Mouse (Mus musculus): ENCODE data around the gene Tgfbr2. TPM values are rescaled to one million over a fixed set of nuclear protein-coding genes. Genes with fewer than 3 reads are reported as not detected.
"Not testable (repeated sequence)": the region's sequence is repeated elsewhere in the genome, so short reads cannot be mapped to it uniquely, and the experiment has no call there.

The Tgfbr2 gene
- total RNA-seq, 2 experiments from 2014 or later = 10.7 to 11.7 TPM

DNA sequence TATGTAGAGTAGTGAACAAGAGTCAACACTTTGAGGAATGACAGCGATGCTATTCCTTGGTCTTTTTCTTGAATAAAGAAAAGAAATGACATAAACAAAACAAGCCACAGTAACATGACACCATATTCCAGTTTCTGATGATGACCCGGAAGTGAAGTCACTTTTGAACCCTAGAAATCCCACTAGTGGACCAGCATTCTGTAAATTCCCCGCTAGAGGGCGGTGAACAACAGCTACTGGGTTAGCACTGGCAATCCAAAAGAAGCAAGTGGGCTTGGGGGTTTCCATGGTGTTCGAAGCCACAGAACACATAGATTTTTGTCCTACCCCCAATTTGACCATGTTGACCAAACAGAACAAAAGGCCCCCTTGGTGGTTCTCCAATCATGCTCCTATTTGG lies 87.3 kb downstream of the Tgfbr2 start:
- TF ChIP-seq CTCF (conservative IDR thresholded peaks at IDR 0.05) = peak; percentile 94
- Histone ChIP-seq H3K4me3 (no peak overlapping the region), H3K27ac (peak overlapping the region; percentile 20; the same call in 1 of the 2 replicates)
- DNase-seq (ENCODE audit: low spot score in 2 of 2) = peak; percentile 41 to 74

DNA sequence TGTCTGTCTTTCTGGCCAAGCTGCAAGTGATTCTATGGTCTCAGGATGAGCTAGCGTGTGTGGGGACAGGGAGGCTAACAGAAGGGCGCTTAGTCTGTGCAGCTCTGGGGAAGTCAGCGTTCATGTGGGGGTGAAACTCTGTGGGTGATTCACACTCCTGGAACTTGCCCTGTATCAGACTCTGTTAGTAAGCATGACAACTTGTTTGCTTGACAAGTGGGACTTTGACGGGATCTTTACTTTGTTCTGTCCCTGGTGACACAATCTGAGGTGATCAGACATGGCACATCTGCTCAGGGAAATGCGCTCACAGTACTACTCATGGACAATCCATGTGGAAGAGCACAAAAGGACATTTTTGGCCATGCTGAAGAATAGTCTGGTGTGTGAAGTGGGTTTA lies 87.9 kb downstream of the Tgfbr2 start:
- H3K27ac ChIP-seq = no peak overlapping the region
- no peak overlapping the region for H3K4me3 ChIP-seq
- no peak for TF ChIP-seq CTCF (conservative IDR thresholded peaks at IDR 0.05)
- no peak for DNase-seq (ENCODE audit: low spot score in 2 of 2)

DNA sequence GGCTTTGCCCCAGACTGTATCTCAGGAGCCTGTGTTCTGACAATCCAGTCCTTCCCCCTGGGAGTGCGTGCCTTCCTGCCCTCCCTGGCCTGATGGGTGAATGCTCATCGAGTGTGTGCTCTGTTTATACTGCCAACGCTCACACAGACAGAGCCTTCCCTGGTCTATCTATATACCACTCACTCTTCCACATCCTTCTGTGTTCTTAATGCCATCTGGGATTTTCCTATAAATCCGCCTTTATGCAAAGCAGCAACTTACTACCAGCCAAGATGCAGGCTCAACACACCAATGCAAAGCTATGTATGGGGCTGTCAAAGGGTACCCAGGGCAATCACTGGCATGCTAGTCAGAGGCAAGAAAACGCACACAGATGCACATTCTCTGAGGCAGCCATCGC lies 89.2 kb downstream of the Tgfbr2 start:
- no peak for TF ChIP-seq CTCF (conservative IDR thresholded peaks at IDR 0.05)
- H3K27ac ChIP-seq = no peak overlapping the region
- no peak overlapping the region for H3K4me3 ChIP-seq
- no peak for DNase-seq (ENCODE audit: low spot score in 2 of 2)

DNA sequence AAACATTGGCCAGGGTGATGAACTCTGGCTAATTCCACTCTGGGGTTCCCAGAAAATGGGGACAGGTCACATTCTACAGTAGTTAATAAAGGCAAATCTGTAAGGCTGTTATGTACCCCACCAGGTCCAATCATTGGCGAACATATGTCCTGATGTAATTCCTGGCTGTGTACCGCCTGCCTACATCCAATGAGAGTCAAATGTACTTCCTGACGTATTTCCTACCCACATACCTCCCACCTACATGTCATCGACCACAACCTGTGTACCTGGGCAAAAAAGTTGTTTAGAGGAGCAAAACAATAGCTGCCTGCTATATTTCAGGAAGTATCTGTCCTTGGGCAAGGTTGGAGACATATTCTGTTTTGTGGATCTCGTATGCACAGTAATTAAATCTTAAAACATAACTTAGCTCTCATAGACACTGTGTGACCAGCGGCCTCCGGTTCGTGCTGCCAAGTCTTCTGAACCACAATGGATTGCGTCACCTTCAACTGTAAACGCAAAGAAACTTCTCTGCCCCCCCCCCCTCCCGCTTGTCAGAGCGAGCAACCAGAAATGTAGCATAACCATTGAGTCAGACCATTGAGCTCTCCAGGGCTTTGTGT lies 90.7 kb downstream of the Tgfbr2 start:
- no peak for DNase-seq (ENCODE audit: low spot score in 2 of 2)
- Histone ChIP-seq H3K27ac (no peak overlapping the region), H3K4me3 (no peak overlapping the region)
- TF ChIP-seq CTCF (conservative IDR thresholded peaks at IDR 0.05) = no peak

DNA sequence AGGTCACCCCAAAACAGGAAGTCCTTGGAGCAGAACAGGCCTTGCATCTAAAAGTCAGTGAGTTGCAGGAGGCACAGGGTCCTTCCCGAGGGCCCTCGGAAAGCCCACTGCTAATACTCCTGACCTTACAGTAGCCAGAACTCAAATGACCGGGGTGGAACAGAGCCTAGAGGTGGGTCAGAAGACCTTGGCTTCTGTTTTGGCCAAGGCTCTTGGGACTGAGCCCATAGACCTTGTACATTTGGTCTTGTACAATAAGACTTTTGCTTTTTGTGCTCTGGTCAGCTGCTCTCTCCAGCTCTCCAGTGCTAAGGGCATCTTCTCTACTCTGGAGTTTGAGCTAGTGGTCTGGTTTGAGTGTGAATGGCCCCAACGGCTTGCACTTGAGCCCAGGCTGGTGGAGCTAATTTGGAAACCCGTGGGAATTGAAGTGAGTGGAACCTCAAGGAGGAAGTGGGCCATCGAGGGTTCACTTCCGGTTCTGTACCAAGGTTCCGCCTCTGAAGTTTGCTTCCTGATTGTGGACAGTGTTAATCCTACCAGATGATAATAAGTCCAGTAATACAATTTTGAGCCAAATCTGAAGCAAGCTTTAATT lies 91.3 kb downstream of the Tgfbr2 start:
- Histone ChIP-seq H3K27ac (no peak overlapping the region), H3K4me3 (no peak overlapping the region)
- DNase-seq (ENCODE audit: low spot score in 2 of 2) = no peak
- no peak for TF ChIP-seq CTCF (conservative IDR thresholded peaks at IDR 0.05)

DNA sequence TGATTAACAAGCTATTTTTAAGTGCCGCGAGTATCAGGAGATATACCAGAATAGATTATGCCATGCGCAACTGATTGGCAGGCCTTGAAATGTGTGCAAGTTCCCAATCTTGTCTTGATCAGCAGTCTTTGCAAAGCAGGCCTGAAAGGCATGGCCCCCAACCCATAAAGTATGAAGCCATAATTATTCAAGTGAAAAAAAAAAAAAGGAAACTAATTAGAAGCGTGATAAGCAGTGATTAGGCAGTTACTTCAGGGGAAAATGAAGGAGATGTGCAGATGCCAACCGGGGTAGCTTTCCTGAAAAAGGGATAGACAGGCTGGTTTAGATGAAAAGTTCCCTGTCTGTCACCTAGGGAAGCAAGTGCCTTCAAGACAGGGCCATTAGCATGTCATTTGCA lies 91.9 kb downstream of the Tgfbr2 start:
- Histone ChIP-seq H3K4me3 (no peak overlapping the region), H3K27ac (no peak overlapping the region)
- no peak for TF ChIP-seq CTCF (conservative IDR thresholded peaks at IDR 0.05)
- no peak for DNase-seq (ENCODE audit: low spot score in 2 of 2)

DNA sequence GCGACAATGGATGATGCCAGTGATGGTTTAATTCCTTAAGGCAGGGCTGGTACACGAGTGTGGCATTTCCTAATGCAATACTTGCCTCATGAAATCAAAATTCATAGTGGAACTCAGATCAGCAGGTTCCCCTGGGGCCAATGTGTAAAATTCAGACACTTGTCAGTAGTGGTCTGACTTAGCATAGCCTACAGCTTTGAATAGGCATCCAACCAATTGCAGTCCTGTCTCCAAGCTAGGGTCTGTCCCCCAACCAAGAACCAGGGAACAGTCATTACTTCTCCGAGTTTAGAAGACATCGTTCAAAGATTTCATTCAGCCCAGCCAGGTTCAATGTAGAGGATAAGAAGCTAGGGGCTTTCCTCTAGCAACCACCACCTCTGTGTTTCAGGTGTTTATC lies 93.4 kb downstream of the Tgfbr2 start:
- no peak for TF ChIP-seq CTCF (conservative IDR thresholded peaks at IDR 0.05)
- Histone ChIP-seq H3K4me3 (no peak overlapping the region), H3K27ac (no peak overlapping the region)
- no peak for DNase-seq (ENCODE audit: low spot score in 2 of 2)

DNA sequence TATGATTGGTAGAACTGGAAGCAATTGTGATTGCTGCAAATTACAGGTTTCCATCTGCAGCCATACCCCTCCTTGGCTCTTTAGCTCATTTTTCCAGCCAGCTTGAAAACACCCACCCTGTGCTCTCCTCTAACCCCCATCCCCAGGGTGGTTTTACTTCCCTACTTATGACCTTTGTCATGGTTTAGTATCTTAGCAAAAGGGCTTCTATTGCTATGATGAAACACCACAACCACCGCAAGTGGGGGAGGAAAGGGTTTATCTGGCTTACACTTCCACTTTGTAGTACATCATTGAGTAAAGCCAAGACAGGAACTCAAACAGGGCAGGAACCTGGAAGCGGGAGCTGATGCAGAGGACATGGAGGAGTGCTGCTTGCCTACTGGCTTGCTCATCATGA lies 97.7 kb downstream of the Tgfbr2 start:
- no peak for TF ChIP-seq CTCF (conservative IDR thresholded peaks at IDR 0.05)
- no peak overlapping the region for H3K4me3 ChIP-seq
- no peak for DNase-seq (ENCODE audit: low spot score in 2 of 2)
- H3K27ac ChIP-seq = no peak overlapping the region

DNA sequence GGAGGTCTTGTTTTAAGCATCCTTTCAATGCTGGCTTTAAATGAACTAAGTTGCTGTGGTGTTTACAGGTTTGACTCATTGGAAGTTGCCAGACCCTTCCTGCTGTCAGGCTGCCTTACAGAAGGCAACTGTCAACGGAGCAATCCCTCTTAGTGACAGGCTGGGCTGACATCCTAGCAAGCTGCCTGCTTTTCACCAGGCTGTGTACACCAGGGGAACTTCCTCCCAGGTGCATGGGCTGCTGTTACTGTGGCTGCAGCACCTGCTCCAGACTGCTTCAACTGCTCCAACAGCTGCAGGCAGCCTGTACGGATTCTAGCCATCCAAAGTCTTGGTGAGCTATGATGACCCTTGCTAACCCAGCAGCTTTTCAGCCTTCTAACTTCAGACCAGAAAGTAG lies 98.2 kb downstream of the Tgfbr2 start:
- no peak for DNase-seq (ENCODE audit: low spot score in 2 of 2)
- no peak overlapping the region for H3K27ac ChIP-seq
- no peak overlapping the region for H3K4me3 ChIP-seq
- TF ChIP-seq CTCF (conservative IDR thresholded peaks at IDR 0.05) = no peak

DNA sequence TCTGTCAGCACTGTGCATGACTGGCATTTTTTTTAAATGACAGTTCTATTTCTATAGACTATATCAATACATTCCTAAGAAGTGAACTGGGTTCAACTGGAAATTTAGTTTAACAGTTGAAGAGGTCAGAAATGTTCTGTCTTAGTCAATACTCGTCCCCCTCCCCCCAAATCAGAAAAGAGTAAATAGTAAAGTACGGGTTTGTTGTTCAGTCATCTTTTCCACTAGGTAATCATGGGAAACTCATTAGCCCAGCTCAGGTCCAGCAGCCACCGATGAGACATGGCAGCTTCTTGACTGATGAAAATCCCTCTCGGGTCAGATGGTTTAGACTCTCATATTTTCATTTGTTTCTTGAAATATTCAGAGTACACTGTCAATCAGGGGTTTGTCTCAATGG lies 99.0 kb downstream of the Tgfbr2 start:
- Histone ChIP-seq H3K27ac (no peak overlapping the region), H3K4me3 (no peak overlapping the region)
- no peak for TF ChIP-seq CTCF (conservative IDR thresholded peaks at IDR 0.05)
- DNase-seq (ENCODE audit: low spot score in 2 of 2) = no peak

DNA sequence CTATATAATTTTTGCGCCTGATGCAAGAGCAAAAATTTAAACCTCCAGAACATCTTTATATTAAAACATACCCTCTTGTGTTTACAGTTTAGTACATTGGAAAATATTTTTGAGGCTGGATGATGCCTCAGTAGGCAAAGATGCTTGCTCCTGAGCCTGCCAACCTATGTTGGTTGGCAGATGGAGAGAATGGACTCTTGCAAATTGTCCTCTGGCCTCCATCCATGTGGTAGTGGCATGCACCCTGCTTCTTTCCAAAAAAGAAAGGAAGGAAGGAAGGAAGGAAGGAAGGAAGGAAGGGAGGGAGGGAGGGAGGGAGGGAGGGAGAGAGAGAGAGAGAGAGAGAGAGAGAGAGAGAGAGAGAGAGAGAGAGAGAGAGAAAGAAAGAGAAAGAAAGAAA lies 103.6 kb downstream of the Tgfbr2 start:
- not testable (repeated sequence) for H3K4me3 ChIP-seq; DNase-seq (ENCODE audit: low spot score in 2 of 2); H3K27ac ChIP-seq

DNA sequence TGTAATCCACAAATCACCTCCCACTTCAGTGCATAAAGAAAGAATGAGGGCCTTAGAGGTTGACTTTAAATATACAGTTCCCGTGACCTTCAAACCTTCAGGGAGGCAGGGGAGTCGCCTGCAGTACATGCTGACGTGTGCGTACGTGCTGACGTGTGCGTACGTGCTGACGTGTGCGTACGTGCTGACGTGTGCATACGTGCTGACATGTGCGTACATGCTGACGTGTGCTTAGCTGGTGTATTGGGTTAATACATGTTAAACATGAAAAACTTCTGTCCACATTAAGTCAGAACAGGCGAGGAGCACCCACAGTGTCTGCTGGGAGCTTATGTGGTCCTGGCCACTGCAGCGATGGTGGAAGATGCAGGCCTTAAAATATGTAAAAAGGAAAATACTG lies 110.4 kb downstream of the Tgfbr2 start:
- no peak for DNase-seq (ENCODE audit: low spot score in 2 of 2)
- TF ChIP-seq CTCF (conservative IDR thresholded peaks at IDR 0.05) = no peak
- Histone ChIP-seq H3K27ac (no peak overlapping the region), H3K4me3 (no peak overlapping the region)

DNA sequence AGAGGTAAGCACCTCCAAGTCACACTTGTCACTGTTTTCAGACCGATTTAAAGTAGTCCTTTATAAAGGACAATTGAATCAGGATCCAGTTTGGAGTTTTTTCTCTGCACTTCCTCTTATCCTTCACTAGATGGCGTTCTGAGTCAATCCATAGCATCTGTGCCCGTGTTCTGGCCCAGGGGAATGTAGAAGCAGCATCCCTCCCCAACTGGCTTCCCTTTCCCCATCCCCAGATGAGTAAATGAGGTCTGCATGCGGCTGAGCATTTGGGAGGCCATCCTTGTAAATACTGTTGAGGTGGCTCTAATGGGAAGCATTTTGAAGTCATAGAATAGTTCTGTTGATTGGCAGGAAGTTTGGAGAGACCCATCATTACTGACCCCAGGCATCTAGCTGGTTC lies 114.5 kb downstream of the Tgfbr2 start:
- no peak overlapping the region for H3K27ac ChIP-seq
- DNase-seq (ENCODE audit: low spot score in 2 of 2) = peak in 1 of 2 experiments; percentile 27
- H3K4me3 ChIP-seq = no peak overlapping the region
- TF ChIP-seq CTCF (conservative IDR thresholded peaks at IDR 0.05) = peak; percentile 96

DNA sequence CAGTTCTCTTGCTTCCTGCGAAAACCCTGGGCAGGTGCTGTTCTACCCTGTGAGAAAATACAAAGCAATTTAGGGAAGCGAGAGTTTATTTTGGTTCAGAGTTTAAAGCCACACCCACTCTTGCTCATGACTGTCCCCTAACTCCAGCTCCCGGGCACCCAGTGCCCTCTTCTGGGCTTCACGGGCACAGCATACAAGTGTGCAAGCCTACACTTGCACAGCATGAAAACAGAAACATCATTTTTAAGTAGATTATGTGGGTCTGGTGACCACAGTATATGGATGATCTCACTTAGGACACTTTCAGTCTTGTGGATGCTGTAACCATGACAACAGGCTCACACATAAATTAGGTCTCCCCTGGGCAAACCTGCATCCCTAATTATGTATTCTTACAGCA lies 116.0 kb downstream of the Tgfbr2 start:
- TF ChIP-seq CTCF (conservative IDR thresholded peaks at IDR 0.05) = peak; percentile 66
- no peak for DNase-seq (ENCODE audit: low spot score in 2 of 2)
- Histone ChIP-seq H3K4me3 (no peak overlapping the region), H3K27ac (no peak overlapping the region)
